Comparison of ENCODE assay signal across 34 mouse cellular contexts in the genomic region with DNA sequence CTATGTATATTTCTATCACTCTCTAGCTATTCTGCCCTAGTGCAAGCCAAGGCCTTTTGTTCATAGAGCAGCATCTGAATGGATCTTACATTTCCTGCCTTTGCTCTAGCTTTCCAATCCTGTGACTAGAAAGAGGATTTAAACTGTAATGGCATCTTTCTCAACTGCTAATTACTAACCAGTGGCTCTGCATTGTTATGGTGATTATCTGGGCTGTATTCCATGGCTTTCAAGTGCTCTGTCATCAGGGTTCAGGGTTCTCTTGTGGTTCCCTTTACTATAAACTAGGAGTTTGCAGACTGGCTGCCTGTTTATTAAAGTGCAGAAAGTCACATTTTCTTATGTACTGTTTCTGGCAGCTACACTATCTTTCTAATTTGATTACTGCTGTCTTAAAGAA.
A peak's percentile ranks its signal among the peaks of the same experiment; 100 is the strongest.
DNase-seq lines count a peak whose midpoint lies in the region; ATAC-seq and TF ChIP-seq lines count a peak whose summit lies in the region.
"Had no signal": no experiment of that assay in that cellular context is flagged by ENCODE, and none has a peak within 500 bp of the region (broad histone marks: within the 10 kb centered on the region; RNA-seq: fewer than 3 reads in every experiment).

No protein-coding gene starts in this region.

- no peak for TF ChIP-seq CTCF in kidney, postnatal 0 days (IDR thresholded peaks at IDR 0.05; ENCODE audit: low read depth)
- no peak for TF ChIP-seq CTCF in kidney, adult 2 months (conservative IDR thresholded peaks at IDR 0.05; ENCODE audit: insufficient read depth, insufficient read length, low read depth, low read length)

- H3K27me3 ChIP-seq in kidney, postnatal 0 days (ENCODE audit: insufficient read depth, low read length): no peaks in the 10 kb centered on the region
- no peaks in the 10 kb centered on the region for H3K27me3 ChIP-seq in kidney, adult 2 months (replicated peaks; ENCODE audit: control insufficient read depth, insufficient read depth, low read length)
- H3K27me3 ChIP-seq in forebrain, embryonic 14.5 days (replicated peaks; ENCODE audit: control insufficient read depth, insufficient read depth, low read length): no peaks in the 10 kb centered on the region
- H3K27me3 ChIP-seq: embryonic facial prominence, embryonic 15.5 days; heart, embryonic 12.5 days; hindbrain, embryonic 13.5 days; limb, embryonic 15.5 days; liver, embryonic 15.5 days; neural tube, embryonic 15.5 days; stomach, embryonic 15.5 days had no signal

- no peak for ATAC-seq in kidney, postnatal 0 days (replicated peaks; ENCODE audit: low FRiP score, low read depth)
- peak; percentile 72; the same call in 1 of the 2 replicates for ATAC-seq in forebrain, embryonic 14.5 days
- no peak for ATAC-seq in erythroid progenitor cell, adult 5-6 weeks (replicated peaks; ENCODE audit: low FRiP score, poor library complexity, severe bottlenecking)
- ATAC-seq: intestine, embryonic 16.5 days had no signal

- H3K9ac ChIP-seq in kidney, postnatal 0 days (ENCODE audit: low read depth, low read length): no peak overlapping the region
- H3K9ac ChIP-seq in forebrain, embryonic 14.5 days (ENCODE audit: low read length): no peak overlapping the region
- H3K9ac ChIP-seq: embryonic facial prominence, embryonic 15.5 days; heart, embryonic 12.5 days; hindbrain, embryonic 13.5 days; limb, embryonic 15.5 days; liver, embryonic 15.5 days; lung, embryonic 14.5 days; neural tube, embryonic 15.5 days; stomach, embryonic 15.5 days had no signal

- H3K36me3 ChIP-seq in kidney, postnatal 0 days (ENCODE audit: insufficient read depth, low read length): no peaks in the 10 kb centered on the region
- no peaks in the 10 kb centered on the region for H3K36me3 ChIP-seq in kidney, adult 2 months (ENCODE audit: control insufficient read depth, insufficient read depth, low read length)
- H3K36me3 ChIP-seq in forebrain, embryonic 14.5 days (ENCODE audit: control insufficient read depth, insufficient read depth, low read length): 0 out of 2 replicates have a peak, but pooled peaks cover 7% of the 10 kb centered on the region
- H3K36me3 ChIP-seq: embryonic facial prominence, embryonic 10.5 days; embryonic facial prominence, embryonic 15.5 days; heart, embryonic 12.5 days; limb, embryonic 10.5 days; limb, embryonic 15.5 days; liver, embryonic 15.5 days; stomach, embryonic 15.5 days had no signal

- no peaks in the 10 kb centered on the region for H3K4me1 ChIP-seq in kidney, postnatal 0 days (replicated peaks; ENCODE audit: insufficient read depth, low read length)
- H3K4me1 ChIP-seq in kidney, adult 2 months (ENCODE audit: control insufficient read depth, insufficient read depth, low read length): no peaks in the 10 kb centered on the region
- H3K4me1 ChIP-seq in forebrain, embryonic 14.5 days (ENCODE audit: control insufficient read depth, insufficient read depth, low read length): no peaks in the 10 kb centered on the region
- H3K4me1 ChIP-seq: embryonic facial prominence, embryonic 10.5 days; embryonic facial prominence, embryonic 15.5 days; heart, embryonic 12.5 days; hindbrain, embryonic 13.5 days; limb, embryonic 10.5 days; limb, embryonic 15.5 days; liver, embryonic 15.5 days; neural tube, embryonic 15.5 days; stomach, embryonic 15.5 days had no signal

- no peak overlapping the region for H3K4me2 ChIP-seq in kidney, postnatal 0 days (ENCODE audit: low read length)
- H3K4me2 ChIP-seq in forebrain, embryonic 14.5 days (ENCODE audit: low read length): no peak overlapping the region
- H3K4me2 ChIP-seq: embryonic facial prominence, embryonic 15.5 days; heart, embryonic 12.5 days; hindbrain, embryonic 13.5 days; limb, embryonic 15.5 days; liver, embryonic 15.5 days; lung, embryonic 14.5 days; midbrain, embryonic 11.5 days; neural tube, embryonic 15.5 days; stomach, embryonic 15.5 days had no signal

- no peaks in the 10 kb centered on the region for H3K9me3 ChIP-seq in kidney, postnatal 0 days (replicated peaks; ENCODE audit: low read length)
- H3K9me3 ChIP-seq in forebrain, embryonic 14.5 days (replicated peaks; ENCODE audit: control insufficient read depth, low read length): no peaks in the 10 kb centered on the region
- H3K9me3 ChIP-seq: embryonic facial prominence, embryonic 10.5 days; embryonic facial prominence, embryonic 15.5 days; heart, embryonic 12.5 days; hindbrain, embryonic 13.5 days; limb, embryonic 10.5 days; limb, embryonic 15.5 days; liver, embryonic 15.5 days; neural tube, embryonic 15.5 days; stomach, embryonic 15.5 days had no signal

- H3K4me3 ChIP-seq in kidney, postnatal 0 days (replicated peaks; ENCODE audit: low read depth, low read length): no peak overlapping the region
- H3K4me3 ChIP-seq in kidney, adult 2 months (ENCODE audit: insufficient read depth, low read depth, low read length): no peak overlapping the region
- no peak overlapping the region for H3K4me3 ChIP-seq in forebrain, embryonic 14.5 days (ENCODE audit: low read depth, low read length)
- H3K4me3 ChIP-seq: embryonic facial prominence, embryonic 10.5 days; embryonic facial prominence, embryonic 15.5 days; gastrocnemius, adult 2 months; heart, adult 2 months; heart, embryonic 12.5 days; hindbrain, embryonic 13.5 days; limb, embryonic 10.5 days; limb, embryonic 15.5 days; liver, embryonic 15.5 days; neural tube, embryonic 15.5 days; stomach, embryonic 15.5 days had no signal

- peak; percentile 5 for DNase-seq in kidney, postnatal 0 days (ENCODE audit: low spot score)
- no peak for DNase-seq in kidney, adult 2 months
- peak; percentile 67 for DNase-seq in ES-CJ7 (ENCODE audit: low read depth, low spot score)
- DNase-seq in R1 (ENCODE audit: low read depth, low spot score): peak; percentile 67
- DNase-seq in forebrain, embryonic 14.5 days (ENCODE audit: low spot score): peak; percentile 69
- no peak for DNase-seq in thymus, postnatal 10 days (ENCODE audit: low spot score in 2 of 2)
- no peak for DNase-seq in adrenal gland, postnatal 25 days
- DNase-seq: adrenal gland, postnatal 14 days; cerebellum, adult 8-10 months; cerebellum, postnatal 25 days; gastrocnemius, adult 2 months; gastrocnemius, postnatal 36 days; heart, adult 2 months; heart, postnatal 4 days; kidney, adult 9 months; kidney, postnatal 36 days; layer of hippocampus, postnatal 36 days; lung, embryonic 14.5 days; lung, postnatal 36 days; retina, postnatal 1 day; right cerebral cortex, postnatal 14 days; thymus, postnatal 14 days had no signal

- TF ChIP-seq POLR2A in kidney, adult 2 months (IDR thresholded peaks at IDR 0.05; ENCODE audit: low read depth, low read length): no peak

- no peak overlapping the region for H3K27ac ChIP-seq in kidney, postnatal 0 days
- H3K27ac ChIP-seq in kidney, adult 2 months (ENCODE audit: insufficient read depth, low read depth, low read length): no peak overlapping the region
- H3K27ac ChIP-seq in forebrain, embryonic 14.5 days (ENCODE audit: low read depth, low read length): no peak overlapping the region
- H3K27ac ChIP-seq: embryonic facial prominence, embryonic 10.5 days; embryonic facial prominence, embryonic 15.5 days; gastrocnemius, adult 2 months; heart, adult 2 months; hindbrain, embryonic 13.5 days; limb, embryonic 10.5 days; limb, embryonic 15.5 days; liver, embryonic 15.5 days; neural tube, embryonic 15.5 days; stomach, embryonic 15.5 days had no signal

Comparison
In these comparisons a context has a peak if more than half of its experiments do, and no peak if none do; other contexts are left out.
1. DNase-seq: peak in kidney, postnatal 0 days (single experiment), ES-CJ7 (single experiment), R1 (single experiment) and forebrain, embryonic 14.5 days (single experiment); none in kidney, adult 2 months (single experiment), thymus, postnatal 10 days (0 of 2) and adrenal gland, postnatal 25 days (single experiment).